Mouse (Mus musculus) kidney, postnatal 36 days (tissue): Measurements from ENCODE around the gene Olfr1276.

Experiments used
- DNase-seq, 2 experiments: peaks; one replicate each; pipeline ENCODE4 v3.0.0; 2021 to 2022; ENCODE audit warnings: mixed read lengths in 2 of 2

The Olfr1276 gene

GRCm38 (mm10) chr2:111254216-111254615 lies at the start of gene Olfr1276:
Olfr1276 (plus strand) TSS chr2:111254516.
- no peak for DNase-seq

GRCm38 (mm10) chr2:111229502-111229901 lies 24.8 kb upstream of the Olfr1276 start, which contains the start of gene 4930430A15Rik:
4930430A15Rik (minus strand) TSS chr2:111229602.
- no peak for DNase-seq

GRCm38 (mm10) chr2:111235186-111235585 lies 19.1 kb upstream of the Olfr1276 start, which contains the start of gene Olfr1275:
Olfr1275 (minus strand) TSS chr2:111235286.
- DNase-seq, result no peak

GRCm38 (mm10) chr2:111274006-111274405 lies 19.7 kb downstream of the Olfr1276 start, which contains the start of gene Olfr1277:
Olfr1277 (minus strand) TSS chr2:111274106.
- DNase-seq, result no peak

GRCm38 (mm10) chr2:111289836-111290235 lies 35.5 kb downstream of the Olfr1276 start, which contains the start of gene Olfr1278:
Olfr1278 (plus strand) TSS chr2:111290136.
- no peak for DNase-seq

GRCm38 (mm10) chr2:111298541-111298940 lies 44.2 kb downstream of the Olfr1276 start:
- no peak for DNase-seq

- DNase-seq, result no peak
These were observed 46.1 kb downstream of the Olfr1276 start, which contains the start of gene Olfr1279 for GRCm38 (mm10) chr2:111300374-111300773. Olfr1279 (plus strand) TSS chr2:111300635.
